Mouse (Mus musculus): ENCODE data around the gene Cep78.

Gene Cep78

GRCm38 (mm10) chr19:15984449-15985171, at the start of gene Cep78:
Cep78 (minus strand) TSS chr19:15984989.
- DNase-seq (ENCODE audit: inconsistent age in 2 of 2, low spot score in 1 of 2): peak; percentile 93 to 97

GRCm38 (mm10) chr19:16031276-16031675, 46.5 kb upstream of the Cep78 start:
- DNase-seq (ENCODE audit: inconsistent age in 2 of 2, low spot score in 1 of 2): no peak

- peak; percentile 67 to 89 for DNase-seq (ENCODE audit: inconsistent age in 2 of 2, low spot score in 1 of 2)
These were observed 44.5 kb upstream of the Cep78 start for GRCm38 (mm10) chr19:16029253-16029771.

- DNase-seq (ENCODE audit: inconsistent age in 2 of 2, low spot score in 1 of 2): no peak
These were observed 44.0 kb upstream of the Cep78 start for GRCm38 (mm10) chr19:16028746-16029252.

GRCm38 (mm10) chr19:16027876-16028670, 43.3 kb upstream of the Cep78 start:
- peak in 1 of 2 experiments; percentile 66 for DNase-seq (ENCODE audit: inconsistent age in 2 of 2, low spot score in 1 of 2)

- DNase-seq (ENCODE audit: inconsistent age in 2 of 2, low spot score in 1 of 2): no peak
These were observed 41.5 kb upstream of the Cep78 start for GRCm38 (mm10) chr19:16026276-16026675.

GRCm38 (mm10) chr19:16022178-16022577, 37.4 kb upstream of the Cep78 start:
- DNase-seq (ENCODE audit: inconsistent age in 2 of 2, low spot score in 1 of 2): no peak

- DNase-seq (ENCODE audit: inconsistent age in 2 of 2, low spot score in 1 of 2): no peak
These were observed 31.4 kb upstream of the Cep78 start for GRCm38 (mm10) chr19:16016171-16016570.

GRCm38 (mm10) chr19:16015191-16015968, 30.6 kb upstream of the Cep78 start:
- no peak for DNase-seq (ENCODE audit: inconsistent age in 2 of 2, low spot score in 1 of 2)

- no peak for DNase-seq (ENCODE audit: inconsistent age in 2 of 2, low spot score in 1 of 2)
These were observed 25.1 kb upstream of the Cep78 start for GRCm38 (mm10) chr19:16009746-16010337.

GRCm38 (mm10) chr19:16009111-16009510, 24.3 kb upstream of the Cep78 start:
- DNase-seq (ENCODE audit: inconsistent age in 2 of 2, low spot score in 1 of 2): no peak

GRCm38 (mm10) chr19:16007131-16007530, 22.3 kb upstream of the Cep78 start:
- no peak for DNase-seq (ENCODE audit: inconsistent age in 2 of 2, low spot score in 1 of 2)

- DNase-seq (ENCODE audit: inconsistent age in 2 of 2, low spot score in 1 of 2): peak; percentile 49 to 89
These were observed 13.4 kb upstream of the Cep78 start for GRCm38 (mm10) chr19:15998157-15998556.

GRCm38 (mm10) chr19:15996901-15997564, 12.2 kb upstream of the Cep78 start:
- DNase-seq (ENCODE audit: inconsistent age in 2 of 2, low spot score in 1 of 2): peak; percentile 64 to 83

- DNase-seq (ENCODE audit: inconsistent age in 2 of 2, low spot score in 1 of 2): no peak
These were observed 5.3 kb upstream of the Cep78 start for GRCm38 (mm10) chr19:15990102-15990501.

GRCm38 (mm10) chr19:15985172-15985713, 454 bp upstream of the Cep78 start:
- DNase-seq (ENCODE audit: inconsistent age in 2 of 2, low spot score in 1 of 2): no peak

GRCm38 (mm10) chr19:15983739-15984344, 947 bp downstream of the Cep78 start:
- no peak for DNase-seq (ENCODE audit: inconsistent age in 2 of 2, low spot score in 1 of 2)

GRCm38 (mm10) chr19:15982926-15983738, 1.7 kb downstream of the Cep78 start:
- DNase-seq (ENCODE audit: inconsistent age in 2 of 2, low spot score in 1 of 2): no peak
